Mouse (Mus musculus) CH12.LX (cell line): Measurements from ENCODE around the gene Pde4d. TPM values are rescaled to one million over a fixed set of nuclear protein-coding genes. Genes with fewer than 3 reads are reported as not detected.

Experiments used
- DNase-seq: peaks from one replicate; pipeline ENCODE4 v3.0.0-alpha.2; 2013; ENCODE audit errors: extremely low read depth
- H3K27ac ChIP-seq: 2 replicates; pipeline ENCODE4 v1.5.1; 2012; ENCODE audit warnings: low read depth, mild to moderate bottlenecking, control low read depth, moderate library complexity; ENCODE audit not compliant: insufficient read depth
- H3K27me3 ChIP-seq: replicated peaks from 2 replicates; pipeline ENCODE3; 2012; ENCODE audit warnings: inconsistent platforms
- H3K36me3 ChIP-seq, 2 experiments: replicated peaks in 1 of 2; 2 replicates each; pipeline versions ENCODE3 to v1.6.1; 2012; ENCODE audit warnings: inconsistent platforms in 1 of 2, low read length in 1 of 2, mild to moderate bottlenecking in 1 of 2, mixed read lengths in 1 of 2, moderate library complexity in 1 of 2; ENCODE audit not compliant: control insufficient read depth in 1 of 2, insufficient read depth in 1 of 2
- H3K4me1 ChIP-seq, 2 experiments: 2 replicates each; pipeline ENCODE4 v1.6.1; 2012; ENCODE audit warnings: inconsistent platforms in 1 of 2, moderate library complexity in 1 of 2; ENCODE audit not compliant: insufficient read depth in 2 of 2, control insufficient read depth in 1 of 2
- H3K4me2 ChIP-seq: 2 replicates; pipeline ENCODE4 v1.6.1; 2012; ENCODE audit warnings: low read depth, mild to moderate bottlenecking, control low read depth; ENCODE audit not compliant: poor library complexity, insufficient read depth, severe bottlenecking
- H3K4me3 ChIP-seq, 3 experiments: fragments of 150-350 bp in 1 of 3; sonication (generic) in 1 of 3; replicated peaks in 1 of 3; 2 replicates each; pipeline versions ENCODE3 to v1.5.1; 2011 to 2012; ENCODE audit warnings: low read depth in 2 of 3, low read length in 2 of 3, mild to moderate bottlenecking in 2 of 3, moderate library complexity in 2 of 3, control low read depth in 1 of 3, improper control_type of control experiment in 1 of 3, inconsistent platforms in 1 of 3, mixed read lengths in 1 of 3; ENCODE audit not compliant: poor library complexity in 1 of 3
- H3K79me2 ChIP-seq: replicated peaks from 2 replicates; pipeline ENCODE4 v1.6.1; 2012; ENCODE audit warnings: mild to moderate bottlenecking, moderate library complexity; ENCODE audit not compliant: control insufficient read depth, poor library complexity, insufficient read depth, severe bottlenecking; ENCODE audit errors: extremely low read depth
- H3K9ac ChIP-seq: 2 replicates; pipeline ENCODE4 v1.6.1; 2012; ENCODE audit warnings: low read depth, mild to moderate bottlenecking, control low read depth, moderate library complexity; ENCODE audit not compliant: insufficient read depth
- H3K9me3 ChIP-seq: replicated peaks from 2 replicates; pipeline ENCODE3; 2012; ENCODE audit warnings: low read length, inconsistent platforms, mixed read lengths
- BHLHE40 ChIP-seq: IDR thresholded peaks from 2 replicates; pipeline ENCODE4 v1.6.1; 2011; ENCODE audit warnings: mild to moderate bottlenecking, low read depth, low read length, improper control_type of control experiment
- CHD1 ChIP-seq: IDR thresholded peaks from 2 replicates; pipeline ENCODE4 v1.6.1; 2012; ENCODE audit warnings: low read depth, low read length, improper control_type of control experiment, inconsistent platforms
- CTCF ChIP-seq, 2 experiments: IDR thresholded peaks in 1 of 2; conservative IDR thresholded peaks in 1 of 2; 2 replicates each; pipeline ENCODE4 v1.5.1; 2011 to 2012; ENCODE audit warnings: low read depth in 2 of 2, low read length in 2 of 2, improper control_type of control experiment in 1 of 2, inconsistent platforms in 1 of 2, mild to moderate bottlenecking in 1 of 2, moderate library complexity in 1 of 2
- E2F4 ChIP-seq: IDR thresholded peaks from 2 replicates; pipeline ENCODE4 v1.6.1; 2011; ENCODE audit warnings: low read depth, low read length, improper control_type of control experiment; ENCODE audit not compliant: insufficient replicate concordance
- ELF1 ChIP-seq: IDR thresholded peaks from 2 replicates; pipeline ENCODE4 v1.6.1; 2014; ENCODE audit warnings: low read depth, mild to moderate bottlenecking, inconsistent platforms, low read length, improper control_type of control experiment
- EP300 ChIP-seq: IDR thresholded peaks from 2 replicates; pipeline ENCODE4 v1.6.1; 2011; ENCODE audit warnings: low read length, improper control_type of control experiment
- ETS1 ChIP-seq: conservative IDR thresholded peaks from 2 replicates; pipeline ENCODE4 v1.6.1; 2012; ENCODE audit warnings: low read depth, mild to moderate bottlenecking, inconsistent platforms, low read length, improper control_type of control experiment, moderate library complexity
- GABPA ChIP-seq: IDR thresholded peaks from 2 replicates; pipeline ENCODE4 v1.6.1; 2012; ENCODE audit warnings: low read depth, low read length, improper control_type of control experiment, inconsistent platforms; ENCODE audit not compliant: insufficient replicate concordance
- HCFC1 ChIP-seq: IDR thresholded peaks from 2 replicates; pipeline ENCODE4 v1.6.1; 2012; ENCODE audit warnings: low read depth, mild to moderate bottlenecking, inconsistent platforms, low read length, improper control_type of control experiment
- IRF4 ChIP-seq: IDR thresholded peaks from 2 replicates; pipeline ENCODE4 v1.6.1; 2014; ENCODE audit warnings: low read depth, mild to moderate bottlenecking, inconsistent platforms, low read length, improper control_type of control experiment
- JUND ChIP-seq: conservative IDR thresholded peaks from 2 replicates; pipeline ENCODE4 v1.6.1; 2011; ENCODE audit warnings: low read depth, low read length, improper control_type of control experiment
- KAT2A ChIP-seq: IDR thresholded peaks from 2 replicates; pipeline ENCODE4 v1.6.1; 2012; ENCODE audit warnings: low read length, improper control_type of control experiment, inconsistent platforms; ENCODE audit not compliant: insufficient replicate concordance
- MAFK ChIP-seq: IDR thresholded peaks from 2 replicates; pipeline ENCODE4 v1.6.1; 2011; ENCODE audit warnings: low read length, improper control_type of control experiment; ENCODE audit not compliant: insufficient replicate concordance
- MAX ChIP-seq: IDR thresholded peaks from 2 replicates; pipeline ENCODE4 v1.6.1; 2011; ENCODE audit warnings: low read length, improper control_type of control experiment
- MEF2A ChIP-seq: IDR thresholded peaks from 2 replicates; pipeline ENCODE4 v1.6.1; 2014; ENCODE audit warnings: low read depth, mild to moderate bottlenecking, inconsistent platforms, low read length, improper control_type of control experiment, borderline replicate concordance
- NRF1 ChIP-seq: IDR thresholded peaks from 2 replicates; pipeline ENCODE4 v1.6.1; 2014; ENCODE audit warnings: low read depth, mild to moderate bottlenecking, inconsistent platforms, low read length, improper control_type of control experiment, moderate library complexity
- PAX5 ChIP-seq: IDR thresholded peaks from 2 replicates; pipeline ENCODE4 v1.6.1; 2012; ENCODE audit warnings: low read length, inconsistent platforms, mixed read lengths
- POLR2A ChIP-seq: IDR thresholded peaks from 2 replicates; pipeline ENCODE4 v1.6.1; 2011; ENCODE audit warnings: low read depth, mild to moderate bottlenecking, improper control_type of control experiment, low read length
- RAD21 ChIP-seq: IDR thresholded peaks from 2 replicates; pipeline ENCODE4 v1.6.1; 2011; ENCODE audit warnings: low read depth, mild to moderate bottlenecking, low read length, improper control_type of control experiment, moderate library complexity
- RCOR1 ChIP-seq: conservative IDR thresholded peaks from 2 replicates; pipeline ENCODE4 v1.6.1; 2012; ENCODE audit warnings: low read depth, mild to moderate bottlenecking, inconsistent platforms, low read length, improper control_type of control experiment
- SIN3A ChIP-seq: IDR thresholded peaks from 2 replicates; pipeline ENCODE4 v1.6.1; 2012; ENCODE audit warnings: low read length, improper control_type of control experiment, inconsistent platforms
- TBP ChIP-seq: conservative IDR thresholded peaks from 2 replicates; pipeline ENCODE4 v1.6.1; 2011; ENCODE audit warnings: low read depth, low read length, improper control_type of control experiment
- TCF12 ChIP-seq: IDR thresholded peaks from 2 replicates; pipeline ENCODE4 v1.6.1; 2014; ENCODE audit warnings: low read depth, mild to moderate bottlenecking, inconsistent platforms, low read length, improper control_type of control experiment
- UBTF ChIP-seq: IDR thresholded peaks from 2 replicates; pipeline ENCODE4 v1.6.1; 2012; ENCODE audit warnings: low read depth, mild to moderate bottlenecking, inconsistent platforms, low read length, improper control_type of control experiment, moderate library complexity
- ZC3H11A ChIP-seq: IDR thresholded peaks from 2 replicates; pipeline ENCODE4 v1.6.1; 2012; ENCODE audit warnings: low read depth, mild to moderate bottlenecking, inconsistent platforms, low read length, improper control_type of control experiment
- ZKSCAN1 ChIP-seq: IDR thresholded peaks from 2 replicates; pipeline ENCODE4 v1.6.1; 2012; ENCODE audit warnings: low read depth, inconsistent platforms, low read length, improper control_type of control experiment, borderline replicate concordance
- ZMIZ1 ChIP-seq: IDR thresholded peaks from 2 replicates; pipeline ENCODE4 v1.6.1; 2012; ENCODE audit warnings: low read depth, mild to moderate bottlenecking, inconsistent platforms, low read length, improper control_type of control experiment
- ZNF384 ChIP-seq: IDR thresholded peaks from 2 replicates; pipeline ENCODE4 v1.6.1; 2012; ENCODE audit warnings: low read depth, low read length, improper control_type of control experiment, inconsistent platforms
- dilution Hi-C: fragments of 300-500 bp; cut with MboI; formaldehyde crosslinking; loops from 2 replicates; pipeline ENCODE4 v1.14.3; 2020; ENCODE audit warnings: low sequenced_read_pairs; ENCODE audit not compliant: extremely low pct_unique_long_range_greater_than_20kb, extremely low pct_ligation_motif_present
- in situ Hi-C: fragments of 300-500 bp; cut with MboI; formaldehyde crosslinking; loops from 3 replicates; pipeline ENCODE4 v1.14.3; 2019; ENCODE audit warnings: low sequenced_read_pairs, low pct_ligation_motif_present, low pct_unique_long_range_greater_than_20kb, mixed read lengths
- polyA plus RNA-seq: library from polyadenylated mRNA; unstranded; fragments of >175 nt; gene quantifications from 2 replicates; pipeline ENCODE4 v1.2.1, GENCODE M21; 2012; ENCODE audit warnings: low read depth; ENCODE audit not compliant: insufficient read length
- total RNA-seq, 2 experiments: library from RNA; depleted of rRNA; stranded (reverse); fragments of 300-350 nt in 1 of 2; fragments of >200 nt in 1 of 2; gene quantifications; 2 replicates each; pipeline ENCODE4 v1.2.3; 2012 to 2014

Gene Pde4d
- total and polyA plus RNA-seq, 3 experiments, result not detected

GRCm38 (mm10) chr13:109638273-109638672, 1188.5 kb downstream of the Pde4d start:
- Histone ChIP-seq H3K27ac (no peak overlapping the region), H3K4me3 (no peak overlapping the region), H3K36me3 (no peaks in the 10 kb centered on the region), H3K79me2 (no peaks in the 10 kb centered on the region), H3K9me3 (peaks cover 47% of the 10 kb centered on the region), H3K9ac (no peak overlapping the region), H3K4me2 (no peak overlapping the region), H3K27me3 (no peaks in the 10 kb centered on the region), H3K4me1 (no peaks in the 10 kb centered on the region)
- dilution Hi-C loops, result no loop called here
- in situ Hi-C loops, result no loop called here
- TF ChIP-seq TCF12 (no peak), ETS1 (no peak), ZC3H11A (no peak), E2F4 (no peak), ZNF384 (no peak), UBTF (no peak), TBP (no peak), IRF4 (no peak), CHD1 (no peak), SIN3A (no peak)
- no peak for DNase-seq

DNA sequence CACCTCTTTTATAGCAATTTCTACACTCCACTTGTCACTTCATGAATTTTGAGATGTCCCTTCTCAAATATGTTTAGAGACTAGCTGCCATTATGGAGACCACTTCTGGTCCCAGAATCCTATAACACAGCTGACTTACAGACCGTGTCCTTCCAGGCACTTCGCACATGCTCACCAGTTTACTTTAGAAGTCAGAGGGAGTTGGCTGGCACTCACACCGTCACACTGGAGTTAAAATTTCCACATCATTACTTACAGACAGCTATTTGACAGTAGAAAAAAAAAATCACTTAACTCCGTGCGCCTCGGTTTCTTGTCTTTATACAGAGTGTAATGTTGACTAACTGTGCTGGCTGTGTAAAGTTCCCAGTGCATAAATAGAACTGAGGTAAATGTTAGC, 1189.5 kb downstream of the Pde4d start:
- dilution Hi-C loops, result no loop called here
- no peak for DNase-seq
- Histone ChIP-seq H3K36me3 (no peaks in the 10 kb centered on the region), H3K9me3 (peaks cover 46% of the 10 kb centered on the region), H3K79me2 (no peaks in the 10 kb centered on the region), H3K27me3 (no peaks in the 10 kb centered on the region), H3K4me3 (no peak overlapping the region), H3K27ac (no peak overlapping the region), H3K4me2 (no peak overlapping the region), H3K9ac (no peak overlapping the region), H3K4me1 (no peaks in the 10 kb centered on the region)
- in situ Hi-C loops, result no loop called here
- TF ChIP-seq UBTF (no peak), ZMIZ1 (no peak), TCF12 (no peak), RAD21 (no peak), ETS1 (no peak), CTCF (conservative IDR thresholded peaks at IDR 0.05 in 1 of 2, IDR thresholded peaks at IDR 0.05 in 1 of 2; ENCODE audit: low read depth in 2 of 2, low read length in 2 of 2) (no peak), ZC3H11A (no peak), ELF1 (no peak), CHD1 (no peak), MAFK (no peak), KAT2A (no peak)

DNA sequence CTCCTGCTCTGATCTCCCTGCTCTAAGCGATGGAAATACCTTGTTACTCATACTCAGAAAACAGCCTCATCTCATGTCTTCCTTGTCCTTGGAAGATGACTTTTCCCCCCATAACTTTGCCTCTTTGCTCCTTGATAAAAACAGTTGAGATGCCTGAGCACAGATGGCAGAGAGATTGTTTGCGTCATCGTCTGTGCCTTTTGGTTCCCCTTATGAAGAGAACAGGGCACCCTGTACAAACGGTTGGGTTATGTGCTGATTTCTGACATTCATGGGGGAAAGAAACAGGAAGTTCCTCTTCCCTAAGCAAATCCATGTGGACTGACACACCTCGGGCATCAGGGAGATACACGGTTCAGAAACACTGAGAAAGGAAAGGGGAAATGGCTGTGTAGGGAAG, 1191.8 kb downstream of the Pde4d start:
- no peaks in the 10 kb centered on the region for H3K36me3 ChIP-seq
- no peak overlapping the region for H3K27ac ChIP-seq
- H3K4me3 ChIP-seq, result no peak overlapping the region
- TF ChIP-seq POLR2A (no peak), RCOR1 (no peak), EP300 (no peak), TCF12 (no peak), MEF2A (no peak), KAT2A (no peak), ZKSCAN1 (no peak), CHD1 (no peak), MAX (no peak), GABPA (no peak), PAX5 (no peak), BHLHE40 (no peak), HCFC1 (no peak), NRF1 (no peak), ELF1 (no peak), ZMIZ1 (no peak), MAFK (no peak), JUND (no peak)
- TF ChIP-seq, all 38 proteins: peak for 0
- Histone ChIP-seq H3K9me3 (peaks cover 48% of the 10 kb centered on the region), H3K79me2 (no peaks in the 10 kb centered on the region), H3K4me2 (no peak overlapping the region), H3K4me1 (no peaks in the 10 kb centered on the region), H3K27me3 (no peaks in the 10 kb centered on the region), H3K9ac (no peak overlapping the region)
- in situ Hi-C loops (no loop called here), dilution Hi-C loops (no loop called here)
- DNase-seq, result no peak
